Mouse (Mus musculus) limb, embryonic 13.5 days (tissue): ENCODE data around the gene Mill2. TPM values are rescaled to one million over a fixed set of nuclear protein-coding genes. Genes with fewer than 3 reads are reported as not detected.

ENCODE experiments used
- ATAC-seq: fragments of 200-750 bp; cut with Nextera tagmentation; 2 replicates; pipeline ENCODE4 v1.8.0; 2017; ENCODE audit warnings: low read depth, moderate number of reproducible peaks, moderate TSS enrichment; ENCODE audit not compliant: low FRiP score
- H3K27ac ChIP-seq: fragments of 300-500 bp; sonication (generic); 2 replicates; pipeline ENCODE4 v1.5.1; 2015; ENCODE audit warnings: inconsistent platforms, mild to moderate bottlenecking, moderate library complexity
- H3K27me3 ChIP-seq: fragments of 300-500 bp; sonication (generic); 2 replicates; pipeline ENCODE4 v1.6.1; 2015; ENCODE audit warnings: mild to moderate bottlenecking, inconsistent platforms
- H3K36me3 ChIP-seq: fragments of 300-500 bp; sonication (generic); 2 replicates; pipeline ENCODE4 v1.6.1; 2015; ENCODE audit warnings: inconsistent platforms, mild to moderate bottlenecking, moderate library complexity
- H3K4me1 ChIP-seq: fragments of 300-500 bp; sonication (generic); 2 replicates; pipeline ENCODE4 v1.6.1; 2015; ENCODE audit warnings: inconsistent platforms
- H3K4me2 ChIP-seq: fragments of 300-500 bp; sonication (generic); replicated peaks from 2 replicates; pipeline ENCODE4 v1.6.1; 2015; ENCODE audit warnings: inconsistent platforms, mild to moderate bottlenecking, moderate library complexity
- H3K4me3 ChIP-seq: fragments of 300-500 bp; sonication (generic); 2 replicates; pipeline ENCODE4 v1.5.1; 2015; ENCODE audit warnings: moderate library complexity, mild to moderate bottlenecking, inconsistent platforms
- H3K9ac ChIP-seq: fragments of 300-500 bp; sonication (generic); 2 replicates; pipeline ENCODE4 v1.6.1; 2015; ENCODE audit warnings: mild to moderate bottlenecking, inconsistent platforms
- H3K9me3 ChIP-seq: fragments of 300-500 bp; sonication (generic); 2 replicates; pipeline ENCODE4 v1.6.1; 2016; ENCODE audit warnings: inconsistent platforms
- WGBS: fragments of 180-500 bp; shearing (Covaris S2); methylation state at CpG from one replicate; pipeline ENCODE4 v1.1.7; 2015; 5-methylcytosine and 5-hydroxymethylcytosine counted together
- polyA plus RNA-seq: library from polyadenylated mRNA; unstranded; fragments of >200 nt; fragmentation: Nextera tagmentation; extraction: Ambion mirVana; gene quantifications from 2 replicates; pipeline ENCODE4 v1.2.1, GENCODE M21; 2015

Mill2 gene
- polyA plus RNA-seq, 1 experiment from 2014 or later: 0.23 TPM

- 53% methylated on average over 9 of the region's 9 CpGs for WGBS
- no peak overlapping the region for H3K4me2 ChIP-seq
- no peaks in the 10 kb centered on the region for H3K27me3 ChIP-seq
- 0 out of 2 replicates have a peak overlapping the region, but pooled peaks have one; percentile 19 for H3K9ac ChIP-seq
- H3K4me1 ChIP-seq: no peaks in the 10 kb centered on the region
- no peaks in the 10 kb centered on the region for H3K9me3 ChIP-seq
- ATAC-seq: no peak
- no peak overlapping the region for H3K4me3 ChIP-seq
- H3K27ac ChIP-seq: no peak overlapping the region
- H3K36me3 ChIP-seq: peaks cover 9% of the 10 kb centered on the region
These were observed 44.4 kb downstream of the Mill2 start for GRCm38 (mm10) chr7:18883991-18884744.

DNA sequence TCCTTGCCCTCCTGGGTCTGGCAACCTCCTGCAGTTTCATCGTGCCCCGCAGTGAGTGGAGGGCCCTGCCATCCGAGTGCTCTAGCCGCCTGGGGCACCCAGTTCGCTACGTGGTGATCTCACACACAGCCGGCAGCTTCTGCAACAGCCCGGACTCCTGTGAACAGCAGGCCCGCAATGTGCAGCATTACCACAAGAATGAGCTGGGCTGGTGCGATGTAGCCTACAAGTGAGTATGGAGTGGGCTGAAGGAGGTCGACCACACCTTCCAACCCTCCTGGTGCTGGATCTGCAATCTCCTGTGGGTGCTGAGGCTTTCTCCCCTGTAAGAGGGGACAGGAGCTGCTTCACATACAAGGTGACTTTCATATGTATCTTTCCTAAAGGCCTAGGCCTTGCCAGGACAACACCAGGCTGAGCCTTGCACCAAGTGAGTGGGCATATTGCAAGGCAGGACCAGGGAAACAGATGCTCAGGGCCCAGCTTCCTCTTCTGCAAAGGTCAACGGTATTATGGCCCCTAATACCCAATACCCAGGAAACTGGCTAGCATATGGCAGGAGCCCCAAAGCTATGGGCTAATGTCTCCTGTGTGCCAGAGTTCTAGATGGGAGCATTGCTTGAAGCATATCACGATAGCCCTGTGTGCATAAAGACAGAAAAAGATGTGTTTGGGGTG is 45.1 kb downstream of the Mill2 start:
- no peaks in the 10 kb centered on the region for H3K27me3 ChIP-seq
- H3K9me3 ChIP-seq: no peaks in the 10 kb centered on the region
- ATAC-seq: no peak
- H3K36me3 ChIP-seq: peaks cover 9% of the 10 kb centered on the region
- no peak overlapping the region for H3K27ac ChIP-seq
- H3K9ac ChIP-seq: 0 out of 2 replicates have a peak overlapping the region, but pooled peaks have one; percentile 19
- 54% methylated on average over 13 of the region's 13 CpGs for WGBS
- H3K4me1 ChIP-seq: no peaks in the 10 kb centered on the region
- H3K4me3 ChIP-seq: no peak overlapping the region
- H3K4me2 ChIP-seq: no peak overlapping the region

DNA sequence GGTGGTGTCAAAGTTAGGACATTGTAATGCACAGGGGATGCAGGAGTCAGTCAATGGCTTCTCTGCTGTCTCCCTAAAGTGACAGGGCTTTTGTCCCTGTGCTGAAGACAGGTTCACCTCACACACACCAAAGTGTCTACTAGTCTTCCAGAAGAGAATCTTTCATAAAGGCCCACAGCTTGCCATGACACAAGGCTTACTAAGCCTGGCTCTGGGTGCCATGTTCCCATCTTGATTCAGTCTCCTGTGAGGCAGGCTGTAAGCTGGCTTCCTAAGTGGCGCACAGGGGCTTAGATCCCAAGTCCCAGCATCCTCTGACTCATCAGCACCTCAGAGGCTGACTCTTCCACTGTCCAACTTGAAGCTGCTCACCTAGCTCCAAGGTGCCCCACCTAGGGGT is 47.2 kb downstream of the Mill2 start:
- Histone ChIP-seq H3K27ac (no peak overlapping the region), H3K4me3 (no peak overlapping the region), H3K36me3 (peaks cover 17% of the 10 kb centered on the region), H3K4me2 (no peak overlapping the region), H3K27me3 (no peaks in the 10 kb centered on the region), H3K9ac (no peak overlapping the region), H3K9me3 (no peaks in the 10 kb centered on the region), H3K4me1 (no peaks in the 10 kb centered on the region)
- no peak for ATAC-seq
- 95% methylated on average over 1 of the region's 1 CpGs for WGBS

- Histone ChIP-seq H3K4me2 (no peak overlapping the region), H3K27me3 (peaks cover 14% of the 10 kb centered on the region), H3K4me3 (no peak overlapping the region), H3K4me1 (peaks cover 23% of the 10 kb centered on the region), H3K27ac (no peak overlapping the region), H3K9ac (no peak overlapping the region), H3K36me3 (peaks cover 19% of the 10 kb centered on the region), H3K9me3 (no peaks in the 10 kb centered on the region)
- ATAC-seq: no peak
- 93% methylated on average over 8 of the region's 8 CpGs for WGBS
These were observed 51.1 kb downstream of the Mill2 start for GRCm38 (mm10) chr7:18890848-18891247.

GRCm38 (mm10) chr7:18891872-18892599 is 52.3 kb downstream of the Mill2 start:
- H3K4me3 ChIP-seq: peak overlapping the region; percentile 49
- peak; percentile 45; the same call in 1 of the 2 replicates for ATAC-seq
- H3K27ac ChIP-seq: no peak overlapping the region
- WGBS: 19% methylated on average over 33 of the region's 33 CpGs
- peaks cover 23% of the 10 kb centered on the region for H3K4me1 ChIP-seq
- peak overlapping the region; percentile 70 for H3K9ac ChIP-seq
- H3K9me3 ChIP-seq: no peaks in the 10 kb centered on the region
- H3K27me3 ChIP-seq: peaks cover 14% of the 10 kb centered on the region
- peak overlapping the region; percentile 91 for H3K4me2 ChIP-seq
- H3K36me3 ChIP-seq: peaks cover 16% of the 10 kb centered on the region

DNA sequence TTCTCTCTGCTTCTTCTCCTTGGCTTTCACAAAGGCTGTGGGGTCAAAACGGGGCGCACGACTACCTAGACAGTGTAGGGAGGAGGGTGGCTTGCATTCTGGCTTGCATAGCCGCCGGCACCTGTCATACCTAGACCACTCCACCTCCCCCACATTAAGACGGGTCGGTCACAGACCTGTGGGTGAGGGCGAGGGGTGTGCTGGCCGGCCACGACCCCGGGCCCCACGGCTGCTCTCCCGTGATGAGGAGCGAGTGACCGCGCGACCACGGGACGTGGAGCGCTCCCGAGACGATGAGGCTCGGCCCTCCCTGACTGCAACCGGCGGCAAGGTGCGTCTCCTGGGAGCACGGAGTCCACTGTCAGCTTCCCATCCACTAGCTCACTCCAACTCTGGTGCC is 53.2 kb downstream of the Mill2 start:
- Histone ChIP-seq H3K4me1 (peaks cover 23% of the 10 kb centered on the region), H3K4me3 (peak overlapping the region; percentile 49), H3K27ac (no peak overlapping the region), H3K27me3 (peaks cover 14% of the 10 kb centered on the region), H3K9me3 (no peaks in the 10 kb centered on the region), H3K9ac (no peak overlapping the region; the same call in 1 of the 2 replicates), H3K4me2 (peak overlapping the region; percentile 91), H3K36me3 (peaks cover 18% of the 10 kb centered on the region)
- 28% methylated on average over 26 of the region's 27 CpGs for WGBS
- ATAC-seq: peak; percentile 4; the same call in 1 of the 2 replicates

DNA sequence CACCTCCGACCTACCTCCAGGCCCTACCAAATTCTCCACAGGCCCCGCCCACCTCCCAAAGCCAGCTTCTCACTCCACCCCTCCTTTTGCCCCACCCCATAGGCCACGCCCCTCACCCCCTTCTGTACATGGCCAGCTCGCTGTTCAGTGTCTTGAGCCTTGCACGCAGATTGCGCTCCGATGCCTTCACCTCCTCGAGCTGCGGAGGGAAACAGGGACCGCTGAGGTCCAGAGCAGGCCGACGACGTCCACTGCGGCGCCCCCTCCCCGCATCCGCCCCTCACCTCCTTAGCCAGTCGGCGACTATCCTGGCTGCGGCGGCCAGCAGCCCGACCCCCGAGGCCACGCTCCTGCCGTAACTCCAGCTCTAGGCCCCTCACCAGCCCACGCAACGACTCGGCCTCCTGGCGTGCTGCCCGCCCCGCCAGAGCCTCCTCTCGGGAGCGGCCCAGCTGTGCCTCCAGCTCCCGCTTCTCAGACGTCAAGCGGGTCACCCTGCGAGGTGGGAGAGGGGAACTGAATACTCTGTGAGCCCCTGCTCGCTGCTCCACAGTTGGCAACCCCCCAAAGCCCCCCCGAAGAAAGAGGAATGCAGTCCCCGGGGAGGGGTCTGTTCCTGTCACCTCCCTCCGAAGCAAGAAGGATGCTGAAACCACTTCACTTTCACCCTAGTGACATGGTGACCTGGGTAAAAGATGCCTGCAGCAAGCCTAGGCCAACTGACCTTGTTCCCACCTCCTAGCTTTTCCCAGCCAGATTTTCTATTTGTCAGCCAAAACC is 54.1 kb downstream of the Mill2 start:
- Histone ChIP-seq H3K27me3 (peaks cover 14% of the 10 kb centered on the region), H3K4me2 (peak overlapping the region; percentile 91), H3K9ac (peak overlapping the region; percentile 71), H3K27ac (peak overlapping the region; percentile 15; the same call in 1 of the 2 replicates), H3K36me3 (peaks cover 27% of the 10 kb centered on the region), H3K4me3 (peak overlapping the region; percentile 49), H3K4me1 (peaks cover 23% of the 10 kb centered on the region), H3K9me3 (no peaks in the 10 kb centered on the region)
- WGBS: 1% methylated on average over 39 of the region's 41 CpGs
- peak; percentile 60 for ATAC-seq

- H3K9me3 ChIP-seq: no peaks in the 10 kb centered on the region
- H3K36me3 ChIP-seq: peaks cover 40% of the 10 kb centered on the region
- H3K9ac ChIP-seq: no peak overlapping the region
- no peak overlapping the region for H3K27ac ChIP-seq
- H3K4me3 ChIP-seq: no peak overlapping the region
- no peak for ATAC-seq
- no peak overlapping the region for H3K4me2 ChIP-seq
- 51% methylated on average over 5 of the region's 5 CpGs for WGBS
- peaks cover 23% of the 10 kb centered on the region for H3K4me1 ChIP-seq
- H3K27me3 ChIP-seq: peaks cover 14% of the 10 kb centered on the region
These were observed 56.8 kb downstream of the Mill2 start for GRCm38 (mm10) chr7:18896536-18896935.

DNA sequence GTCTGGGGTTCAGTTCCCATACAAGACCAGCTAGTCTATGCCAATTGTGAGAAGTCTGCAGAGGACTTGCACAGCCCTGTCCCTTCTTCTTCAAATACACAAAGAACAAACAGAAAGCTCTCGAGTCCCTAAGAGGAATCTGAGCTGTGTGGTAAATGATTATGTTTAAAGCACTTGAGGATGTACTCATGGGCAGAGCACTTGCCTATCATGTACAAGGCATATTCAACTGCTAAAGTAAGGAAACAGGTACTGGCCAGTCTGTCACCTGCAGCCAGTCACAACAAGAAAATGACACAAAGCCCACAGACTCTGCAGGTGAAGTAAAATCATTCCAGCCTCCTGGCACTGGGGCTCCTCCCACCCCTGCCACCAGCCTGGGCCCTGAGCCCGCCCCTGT is 60.7 kb downstream of the Mill2 start:
- H3K4me1 ChIP-seq: no peaks in the 10 kb centered on the region
- no peaks in the 10 kb centered on the region for H3K27me3 ChIP-seq
- no peak overlapping the region for H3K4me3 ChIP-seq
- 82% methylated on average over 2 of the region's 2 CpGs for WGBS
- H3K9me3 ChIP-seq: no peaks in the 10 kb centered on the region
- H3K36me3 ChIP-seq: peaks cover 64% of the 10 kb centered on the region
- no peak overlapping the region for H3K27ac ChIP-seq
- H3K4me2 ChIP-seq: no peak overlapping the region
- no peak for ATAC-seq
- no peak overlapping the region for H3K9ac ChIP-seq

GRCm38 (mm10) chr7:18902486-18902885 is 62.7 kb downstream of the Mill2 start:
- Histone ChIP-seq H3K4me2 (no peak overlapping the region), H3K9me3 (no peaks in the 10 kb centered on the region), H3K4me3 (no peak overlapping the region), H3K4me1 (no peaks in the 10 kb centered on the region), H3K27ac (no peak overlapping the region), H3K9ac (no peak overlapping the region), H3K27me3 (no peaks in the 10 kb centered on the region), H3K36me3 (peaks cover 69% of the 10 kb centered on the region)
- 78% methylated on average over 3 of the region's 3 CpGs for WGBS
- no peak for ATAC-seq

DNA sequence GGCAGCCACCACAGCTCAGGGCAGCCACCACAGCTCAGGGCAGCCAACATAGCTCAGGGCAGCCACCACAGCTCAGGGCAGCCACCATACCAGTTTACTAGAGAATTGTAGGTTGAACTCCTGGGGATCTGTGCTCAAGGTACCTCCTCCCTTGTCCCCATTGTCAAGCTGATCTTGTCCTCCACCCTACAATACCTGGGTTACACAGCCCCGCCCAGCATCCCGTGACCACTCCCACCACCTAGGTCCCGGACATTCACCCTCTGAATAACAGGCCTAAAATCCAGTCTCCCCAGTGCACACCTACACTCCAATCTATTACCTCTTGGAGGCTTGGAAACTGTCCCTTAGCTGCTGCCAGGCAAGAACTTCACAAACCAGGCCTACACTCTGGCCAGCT is 65.2 kb downstream of the Mill2 start:
- H3K27me3 ChIP-seq: no peaks in the 10 kb centered on the region
- peaks cover 12% of the 10 kb centered on the region for H3K4me1 ChIP-seq
- no peak overlapping the region for H3K4me3 ChIP-seq
- no peak for ATAC-seq
- H3K9ac ChIP-seq: no peak overlapping the region
- no peaks in the 10 kb centered on the region for H3K9me3 ChIP-seq
- H3K4me2 ChIP-seq: no peak overlapping the region
- no peak overlapping the region for H3K27ac ChIP-seq
- peaks cover 45% of the 10 kb centered on the region for H3K36me3 ChIP-seq
- WGBS: 88% methylated on average over 3 of the region's 3 CpGs
